Mouse (Mus musculus) forebrain, embryonic 11.5 days (tissue): Measurements from ENCODE around the gene Gm9774. TPM values are rescaled to one million over a fixed set of nuclear protein-coding genes. Genes with fewer than 3 reads are reported as not detected.

ENCODE experiments used
- ATAC-seq: fragments of 200-750 bp; cut with Nextera tagmentation; replicated peaks from 2 replicates; pipeline ENCODE4 v1.8.0; 2017; ENCODE audit warnings: moderate TSS enrichment; ENCODE audit not compliant: low FRiP score
- DNase-seq: peaks from one replicate; pipeline ENCODE4 v3.0.0-alpha.2; 2017; ENCODE audit warnings: low spot score
- H3K27ac ChIP-seq: fragments of 300-500 bp; sonication (generic); 2 replicates; pipeline ENCODE4 v1.5.1; 2014; ENCODE audit warnings: low read depth, low read length
- H3K27me3 ChIP-seq: fragments of 300-500 bp; sonication (generic); 2 replicates; pipeline ENCODE4 v1.6.1; 2014; ENCODE audit warnings: mild to moderate bottlenecking, low read length, mixed read lengths; ENCODE audit not compliant: control insufficient read depth, insufficient read depth
- H3K36me3 ChIP-seq: fragments of 300-500 bp; sonication (generic); 2 replicates; pipeline ENCODE4 v1.6.1; 2014; ENCODE audit warnings: mild to moderate bottlenecking, low read length, moderate library complexity, mixed read lengths; ENCODE audit not compliant: control insufficient read depth, insufficient read depth
- H3K4me1 ChIP-seq: fragments of 300-500 bp; sonication (generic); replicated peaks from 2 replicates; pipeline ENCODE4 v1.6.1; 2014; ENCODE audit warnings: low read length, mixed read lengths; ENCODE audit not compliant: control insufficient read depth, insufficient read depth
- H3K4me2 ChIP-seq: fragments of 300-500 bp; sonication (generic); 2 replicates; pipeline ENCODE4 v1.6.1; 2014; ENCODE audit warnings: low read depth, mild to moderate bottlenecking, low read length, moderate library complexity, mixed read lengths; ENCODE audit not compliant: severe bottlenecking
- H3K4me3 ChIP-seq: fragments of 300-500 bp; sonication (generic); 2 replicates; pipeline ENCODE4 v1.5.1; 2014; ENCODE audit warnings: low read depth, low read length
- H3K9ac ChIP-seq: fragments of 300-500 bp; sonication (generic); 2 replicates; pipeline ENCODE4 v1.6.1; 2014; ENCODE audit warnings: low read length
- H3K9me3 ChIP-seq: fragments of 300-500 bp; sonication (generic); 2 replicates; pipeline ENCODE4 v1.6.1; 2016; ENCODE audit warnings: low read length, mixed read lengths; ENCODE audit not compliant: control insufficient read depth
- WGBS: fragments of 180-500 bp; shearing (Covaris S2); extraction: QIAGEN DNeasy Blood & Tissue Kit; methylation state at CpG from one replicate; pipeline ENCODE4 v1.1.7; 2014; 5-methylcytosine and 5-hydroxymethylcytosine counted together
- polyA plus RNA-seq: library from polyadenylated mRNA; unstranded; fragments of >200 nt; fragmentation: Nextera tagmentation; extraction: Ambion mirVana; gene quantifications from 2 replicates; pipeline ENCODE4 v1.2.1, GENCODE M21; 2014

Gm9774 gene
- polyA plus RNA-seq, 1 experiment from 2014 or later = 7.4 TPM

- ATAC-seq (no peak), DNase-seq (no peak)
- Histone ChIP-seq H3K27ac (no peak within 1 kb of the TSS), H3K4me1 (no peaks in the 10 kb centered on the region), H3K27me3 (no peaks in the 10 kb centered on the region), H3K4me3 (no peak within 1 kb of the TSS), H3K4me2 (no peak within 1 kb of the TSS), H3K36me3 (no peaks in the 10 kb centered on the region), H3K9me3 (no peaks in the 10 kb centered on the region), H3K9ac (no peak within 1 kb of the TSS)
- 97% methylated on average over 2 of the region's 2 CpGs for WGBS
Measured at GRCm38 (mm10) chr3:92417782-92418181, 11.4 kb downstream of the Gm9774 start, which contains the start of gene Sprr2j-ps. Gene Sprr2j-ps, plus strand, starts transcription at chr3:92418082.

GRCm38 (mm10) chr3:92407691-92408090 lies 21.5 kb downstream of the Gm9774 start, which contains the start of gene Sprr2i:
Gene Sprr2i, plus strand, starts transcription at chr3:92407991.
- no peak within 1 kb of the TSS for H3K9ac ChIP-seq
- H3K4me3 ChIP-seq = no peak within 1 kb of the TSS
- H3K4me1 ChIP-seq = no peaks in the 10 kb centered on the region
- no peaks in the 10 kb centered on the region for H3K9me3 ChIP-seq
- no peaks in the 10 kb centered on the region for H3K36me3 ChIP-seq
- ATAC-seq = no peak
- no peak for DNase-seq
- H3K27me3 ChIP-seq = no peaks in the 10 kb centered on the region
- no peak within 1 kb of the TSS for H3K27ac ChIP-seq
- H3K4me2 ChIP-seq = no peak within 1 kb of the TSS
- WGBS = 95% methylated on average over 2 of the region's 2 CpGs

GRCm38 (mm10) chr3:92394301-92394700 lies 34.9 kb downstream of the Gm9774 start:
- H3K36me3 ChIP-seq = no peaks in the 10 kb centered on the region
- no peak for DNase-seq

GRCm38 (mm10) chr3:92385385-92385784 lies 43.8 kb downstream of the Gm9774 start, which contains the start of gene Sprr2h:
Gene Sprr2h, plus strand, starts transcription at chr3:92385685.
- ATAC-seq (no peak), DNase-seq (no peak)
- Histone ChIP-seq H3K27me3 (no peaks in the 10 kb centered on the region), H3K9ac (no peak within 1 kb of the TSS), H3K9me3 (no peaks in the 10 kb centered on the region), H3K4me2 (no peak within 1 kb of the TSS), H3K4me1 (no peaks in the 10 kb centered on the region), H3K4me3 (no peak within 1 kb of the TSS), H3K27ac (no peak within 1 kb of the TSS), H3K36me3 (no peaks in the 10 kb centered on the region)
- 91% methylated on average over 1 of the region's 1 CpGs for WGBS

More at GRCm38 (mm10) chr3:92394301-92394700, 34.9 kb downstream of the Gm9774 start:
- Histone ChIP-seq H3K4me3 (no peak overlapping the region), H3K9me3 (no peaks in the 10 kb centered on the region), H3K27me3 (no peaks in the 10 kb centered on the region), H3K4me2 (no peak overlapping the region), H3K9ac (no peak overlapping the region), H3K27ac (no peak overlapping the region), H3K4me1 (no peaks in the 10 kb centered on the region)
- ATAC-seq = no peak
- WGBS = 64% methylated on average over 1 of the region's 1 CpGs

Other genes with a start within 250 kb of the Gm9774 start
- not detected in 2 replicates for gene Sprr2a1, start 213.6 kb downstream of the Gm9774 start, polyA plus RNA-seq
- not detected in 2 replicates for gene Sprr2a2, start 213.5 kb downstream of the Gm9774 start, polyA plus RNA-seq
- gene Sprr2a3, start 144.0 kb downstream of the Gm9774 start, polyA plus RNA-seq = not detected in 2 replicates
- gene Sprr2b, start 112.8 kb downstream of the Gm9774 start, polyA plus RNA-seq = not detected in 2 replicates
- not detected in 2 replicates for gene Sprr2d, start 90.3 kb downstream of the Gm9774 start, polyA plus RNA-seq
- gene Sprr2e, start 77.3 kb downstream of the Gm9774 start, polyA plus RNA-seq = not detected in 2 replicates
- gene Sprr2f, start 64.2 kb downstream of the Gm9774 start, polyA plus RNA-seq = not detected in 2 replicates
- not detected in 2 replicates for gene Sprr2h, start 43.7 kb downstream of the Gm9774 start, polyA plus RNA-seq
- gene Sprr2i, start 21.4 kb downstream of the Gm9774 start, polyA plus RNA-seq = not detected in 2 replicates
- gene Sprr2j-ps, start 11.3 kb downstream of the Gm9774 start, polyA plus RNA-seq = not detected in 2 replicates
- gene Sprr2k, start 3.2 kb upstream of the Gm9774 start, polyA plus RNA-seq = not detected in 2 replicates
- not detected in 2 replicates for gene Sprr1b, start 9.4 kb upstream of the Gm9774 start, polyA plus RNA-seq
- gene Sprr3, start 29.3 kb upstream of the Gm9774 start, polyA plus RNA-seq = not detected in 2 replicates
- gene Sprr1a, start 56.5 kb upstream of the Gm9774 start, polyA plus RNA-seq = not detected in 2 replicates
- gene Sprr4, start 71.1 kb upstream of the Gm9774 start, polyA plus RNA-seq = not detected in 2 replicates
- gene 2310046K23Rik, start 105.1 kb upstream of the Gm9774 start, polyA plus RNA-seq = not detected in 2 replicates
- not detected in 2 replicates for gene Ivl, start 144.3 kb upstream of the Gm9774 start, polyA plus RNA-seq
- gene Smcp, start 159.6 kb upstream of the Gm9774 start, polyA plus RNA-seq = not detected in 2 replicates
- gene 2210017I01Rik, start 178.1 kb upstream of the Gm9774 start, polyA plus RNA-seq = not detected in 2 replicates
- gene Lce6a, start 192.2 kb upstream of the Gm9774 start, polyA plus RNA-seq = not detected in 2 replicates
- gene Lce1a1, start 218.9 kb upstream of the Gm9774 start, polyA plus RNA-seq = not detected in 2 replicates
- not detected in 2 replicates for gene Lce1b, start 227.5 kb upstream of the Gm9774 start, polyA plus RNA-seq
- gene Lce1a2, start 240.9 kb upstream of the Gm9774 start, polyA plus RNA-seq = not detected in 2 replicates
- gene Lce1c, start 249.8 kb upstream of the Gm9774 start, polyA plus RNA-seq = not detected in 2 replicates